Mouse (Mus musculus) liver, postnatal 0 days (tissue): ENCODE data around the gene Zfp326. TPM values are rescaled to one million over a fixed set of nuclear protein-coding genes. Genes with fewer than 3 reads are reported as not detected.

Experiments
- ATAC-seq: fragments of 200-750 bp; cut with Nextera tagmentation; 2 replicates; pipeline ENCODE4 v1.8.0; 2017; ENCODE audit warnings: mild to moderate bottlenecking, moderate library complexity
- DNase-seq: peaks from one replicate; pipeline ENCODE4 v3.0.0-alpha.2; 2016
- H3K27ac ChIP-seq: fragments of 300-500 bp; sonication (generic); 2 replicates; pipeline ENCODE4 v1.5.1; 2014; ENCODE audit warnings: antibody characterized with exemption, moderate library complexity, mild to moderate bottlenecking, low read depth
- H3K27me3 ChIP-seq: fragments of 300-500 bp; sonication (generic); 2 replicates; pipeline ENCODE4 v1.6.1; 2014; ENCODE audit warnings: low read length, control low read depth, mixed read lengths; ENCODE audit not compliant: insufficient read depth
- H3K36me3 ChIP-seq: fragments of 300-500 bp; sonication (generic); replicated peaks from 2 replicates; pipeline ENCODE4 v1.6.1; 2014; ENCODE audit warnings: mild to moderate bottlenecking, control low read depth, low read length, moderate library complexity, mixed read lengths; ENCODE audit not compliant: insufficient read depth
- H3K4me1 ChIP-seq: fragments of 300-500 bp; sonication (generic); 2 replicates; pipeline ENCODE4 v1.6.1; 2014; ENCODE audit warnings: antibody characterized with exemption, mild to moderate bottlenecking, control low read depth; ENCODE audit not compliant: insufficient read depth
- H3K4me2 ChIP-seq: fragments of 300-500 bp; sonication (generic); 2 replicates; pipeline ENCODE4 v1.6.1; 2014; ENCODE audit warnings: low read depth, mild to moderate bottlenecking, low read length, moderate library complexity, mixed read lengths
- H3K4me3 ChIP-seq: fragments of 300-500 bp; sonication (generic); 2 replicates; pipeline ENCODE4 v1.5.1; 2014; ENCODE audit warnings: low read depth, low read length
- H3K9ac ChIP-seq: fragments of 300-500 bp; sonication (generic); replicated peaks from 2 replicates; pipeline ENCODE4 v1.6.1; 2014; ENCODE audit warnings: mild to moderate bottlenecking, moderate library complexity
- H3K9me3 ChIP-seq: fragments of 300-500 bp; sonication (generic); 2 replicates; pipeline ENCODE4 v1.6.1; 2016; ENCODE audit warnings: mild to moderate bottlenecking, control low read depth, low read length, mixed read lengths
- CTCF ChIP-seq: sonication (generic); IDR thresholded peaks from 2 replicates; pipeline ENCODE4 v1.5.1; 2016; ENCODE audit warnings: antibody characterized with exemption, low read depth
- EP300 ChIP-seq: IDR thresholded peaks from 2 replicates; pipeline ENCODE4 v1.6.1; 2016; ENCODE audit warnings: antibody characterized with exemption, low read depth, mild to moderate bottlenecking
- WGBS: fragments of 180-500 bp; shearing (Covaris S2); extraction: QIAGEN DNeasy Blood & Tissue Kit; methylation state at CpG from one replicate; pipeline ENCODE4 v1.1.7; 2014; ENCODE audit not compliant: insufficient replicate concordance; 5-methylcytosine and 5-hydroxymethylcytosine counted together
- polyA plus RNA-seq: library from polyadenylated mRNA; unstranded; fragments of >200 nt; fragmentation: Nextera tagmentation; extraction: Ambion mirVana; gene quantifications from 2 replicates; pipeline ENCODE4 v1.2.1, GENCODE M21; 2015

Gene Zfp326
- polyA plus RNA-seq, 1 experiment from 2014 or later = 8.9 TPM

- Histone ChIP-seq H3K36me3 (no peaks in the 10 kb centered on the region), H3K9ac (no peak overlapping the region), H3K4me1 (peaks cover 5% of the 10 kb centered on the region), H3K27ac (no peak overlapping the region), H3K9me3 (no peaks in the 10 kb centered on the region), H3K4me2 (no peak overlapping the region; the same call in 1 of the 2 replicates), H3K4me3 (no peak overlapping the region), H3K27me3 (no peaks in the 10 kb centered on the region)
- TF ChIP-seq EP300 = no peak
- TF ChIP-seq CTCF = no peak
- DNase-seq (peak; percentile 68), ATAC-seq (peak; percentile 83)
- WGBS = 63% methylated on average over 9 of the region's 9 CpGs
Observed at GRCm38 (mm10) chr5:105836006-105836405, 40.4 kb upstream of the Zfp326 start.

- Histone ChIP-seq H3K27ac (no peak overlapping the region), H3K27me3 (no peaks in the 10 kb centered on the region), H3K4me3 (no peak overlapping the region), H3K4me1 (peaks cover 3% of the 10 kb centered on the region), H3K36me3 (no peaks in the 10 kb centered on the region), H3K9ac (no peak overlapping the region), H3K4me2 (no peak overlapping the region), H3K9me3 (no peaks in the 10 kb centered on the region)
- no peak for DNase-seq
- TF ChIP-seq CTCF (no peak), EP300 (no peak)
- WGBS = 56% methylated on average over 13 of the region's 13 CpGs
- no peak for ATAC-seq
Observed at GRCm38 (mm10) chr5:105839740-105840310, 36.5 kb upstream of the Zfp326 start.

GRCm38 (mm10) chr5:105844044-105844753, 32.2 kb upstream of the Zfp326 start:
- WGBS = 32% methylated on average over 10 of the region's 10 CpGs
- TF ChIP-seq CTCF = no peak
- no peak for TF ChIP-seq EP300
- peaks cover 3% of the 10 kb centered on the region; the same call in 1 of the 2 replicates for H3K4me1 ChIP-seq
- ATAC-seq (peak; percentile 41), DNase-seq (no peak)
- H3K9ac ChIP-seq = no peak overlapping the region
- H3K27ac ChIP-seq = peak overlapping the region; percentile 18; the same call in 1 of the 2 replicates
- no peaks in the 10 kb centered on the region for H3K36me3 ChIP-seq
- H3K27me3 ChIP-seq = no peaks in the 10 kb centered on the region
- no peak overlapping the region for H3K4me2 ChIP-seq
- H3K9me3 ChIP-seq = no peaks in the 10 kb centered on the region
- H3K4me3 ChIP-seq = no peak overlapping the region

- WGBS = 83% methylated on average over 2 of the region's 2 CpGs
- ATAC-seq (no peak), DNase-seq (no peak)
- TF ChIP-seq CTCF (peak; percentile 23; the same call in 1 of the 2 replicates), EP300 (no peak)
- H3K4me1 ChIP-seq = peaks cover 6% of the 10 kb centered on the region
- no peak overlapping the region for H3K4me3 ChIP-seq
- no peak overlapping the region for H3K27ac ChIP-seq
- no peaks in the 10 kb centered on the region for H3K36me3 ChIP-seq
- H3K4me2 ChIP-seq = no peak overlapping the region
- H3K9me3 ChIP-seq = no peaks in the 10 kb centered on the region
- H3K9ac ChIP-seq = no peak overlapping the region
- H3K27me3 ChIP-seq = no peaks in the 10 kb centered on the region
Observed at GRCm38 (mm10) chr5:105845041-105845440, 31.3 kb upstream of the Zfp326 start.

- H3K27ac ChIP-seq = no peak overlapping the region
- H3K27me3 ChIP-seq = no peaks in the 10 kb centered on the region
- TF ChIP-seq CTCF (no peak), EP300 (no peak)
- H3K9me3 ChIP-seq = no peaks in the 10 kb centered on the region
- no peak overlapping the region for H3K4me3 ChIP-seq
- H3K4me1 ChIP-seq = peaks cover 6% of the 10 kb centered on the region
- DNase-seq = no peak
- no peak for ATAC-seq
- no peaks in the 10 kb centered on the region for H3K36me3 ChIP-seq
- H3K9ac ChIP-seq = no peak overlapping the region
- no peak overlapping the region for H3K4me2 ChIP-seq
- 79% methylated on average over 8 of the region's 8 CpGs for WGBS
Observed at GRCm38 (mm10) chr5:105847726-105848125, 28.6 kb upstream of the Zfp326 start.

- Histone ChIP-seq H3K36me3 (no peaks in the 10 kb centered on the region), H3K9me3 (no peaks in the 10 kb centered on the region), H3K4me2 (no peak overlapping the region), H3K4me3 (no peak overlapping the region), H3K9ac (no peak overlapping the region), H3K27me3 (no peaks in the 10 kb centered on the region), H3K4me1 (peaks cover 6% of the 10 kb centered on the region), H3K27ac (no peak overlapping the region)
- DNase-seq (no peak), ATAC-seq (no peak)
- WGBS = 34% methylated on average over 4 of the region's 4 CpGs
- TF ChIP-seq EP300 = no peak
- TF ChIP-seq CTCF = no peak
Observed at GRCm38 (mm10) chr5:105849222-105849621, 27.1 kb upstream of the Zfp326 start.
